Comparison of ENCODE assay signal across 26 mouse cellular contexts in the genomic region with DNA sequence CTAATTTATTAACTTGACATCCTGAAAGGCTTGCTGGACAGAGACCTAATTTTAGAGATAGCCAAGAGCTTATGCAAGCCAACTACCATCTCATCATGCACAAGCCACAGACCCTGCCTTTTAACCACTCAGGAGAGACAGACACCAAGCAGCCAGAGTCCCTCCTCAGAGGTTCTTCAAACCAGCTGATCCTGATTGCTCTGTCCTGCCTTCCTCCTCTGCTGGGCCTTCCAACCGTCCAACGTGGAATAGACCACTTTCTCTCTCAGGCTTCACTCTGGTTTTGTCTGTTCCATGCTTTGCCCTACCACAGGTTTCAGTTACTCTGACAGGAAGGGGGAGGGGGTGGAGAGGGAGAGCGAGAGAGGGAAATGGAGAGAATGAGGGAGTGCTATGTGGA.
DNase-seq lines count a peak whose midpoint lies in the region; ATAC-seq lines count a peak whose summit lies in the region.
"Had no signal": no experiment of that assay in that cellular context is flagged by ENCODE, and none has a peak within 500 bp of the region (broad histone marks: within the 10 kb centered on the region; RNA-seq: fewer than 3 reads in every experiment).

No protein-coding gene starts in this region.

- no peak overlapping the region for H3K4me2 ChIP-seq in heart, embryonic 11.5 days
- H3K4me2 ChIP-seq: hindbrain, embryonic 15.5 days; kidney, embryonic 15.5 days; lung, embryonic 15.5 days; midbrain, embryonic 13.5 days; neural tube, embryonic 13.5 days had no signal

- DNase-seq in cerebellum, adult 11-12 months, result peak; percentile 9
- DNase-seq in cerebellum, postnatal 14 days, result no peak
- no peak for DNase-seq in heart, adult 9 months (ENCODE audit: low spot score in 2 of 2)
- DNase-seq in thymus, postnatal 0 days (ENCODE audit: low spot score), result peak; percentile 29
- DNase-seq in thymus, postnatal 25 days, result no peak
- DNase-seq in induced T-regulatory cell, adult 2 months (ENCODE audit: low read depth), result peak; percentile 54
- no peak for DNase-seq in embryo, embryonic 11 days
- DNase-seq: adrenal gland, postnatal 14 days; cerebellum, adult 11 months; forebrain, postnatal 0 days; kidney, postnatal 4 days; layer of hippocampus, postnatal 36 days; right cerebral cortex, adult 18-20 months had no signal

- no peak for ATAC-seq in heart, embryonic 11.5 days (replicated peaks; ENCODE audit: insufficient number of reproducible peaks, low FRiP score, low TSS enrichment)
- ATAC-seq: activated CD4-positive, CD25-positive, alpha-beta regulatory T cell, adult 4 months; forebrain, postnatal 0 days; intestine, embryonic 16.5 days; midbrain, embryonic 13.5 days had no signal

- H3K27me3 ChIP-seq in heart, embryonic 11.5 days (ENCODE audit: control insufficient read depth, insufficient read depth, low read length), result no peaks in the 10 kb centered on the region
- H3K27me3 ChIP-seq: embryonic facial prominence, embryonic 12.5 days; hindbrain, embryonic 15.5 days; kidney, embryonic 15.5 days; limb, embryonic 13.5 days; lung, embryonic 15.5 days; midbrain, embryonic 13.5 days; neural tube, embryonic 13.5 days had no signal

- H3K4me3 ChIP-seq in heart, embryonic 11.5 days (ENCODE audit: low read depth, low read length), result no peak overlapping the region
- H3K4me3 ChIP-seq: embryonic facial prominence, embryonic 12.5 days; hindbrain, embryonic 15.5 days; kidney, embryonic 15.5 days; limb, embryonic 13.5 days; lung, embryonic 15.5 days; midbrain, embryonic 13.5 days; neural tube, embryonic 13.5 days had no signal

- no peaks in the 10 kb centered on the region for H3K36me3 ChIP-seq in heart, embryonic 11.5 days (ENCODE audit: control insufficient read depth, insufficient read depth, low read length)
- H3K36me3 ChIP-seq: hindbrain, embryonic 15.5 days had no signal

- H3K9ac ChIP-seq in heart, embryonic 11.5 days (ENCODE audit: low read depth, low read length), result 0 out of 2 replicates have a peak overlapping the region, but pooled peaks have one; percentile 43
- H3K9ac ChIP-seq: embryonic facial prominence, embryonic 12.5 days; forebrain, postnatal 0 days; hindbrain, embryonic 15.5 days; kidney, embryonic 15.5 days; liver, embryonic 14.5 days; lung, embryonic 15.5 days; midbrain, embryonic 13.5 days; neural tube, embryonic 13.5 days had no signal

- peak overlapping the region; percentile 92 for H3K27ac ChIP-seq in heart, embryonic 11.5 days (ENCODE audit: low read depth, low read length)
- H3K27ac ChIP-seq: hindbrain, embryonic 15.5 days; kidney, embryonic 15.5 days; liver, embryonic 14.5 days; macrophage; midbrain, embryonic 13.5 days had no signal

- no peaks in the 10 kb centered on the region for H3K9me3 ChIP-seq in heart, embryonic 11.5 days (replicated peaks; ENCODE audit: control insufficient read depth, low read length)
- H3K9me3 ChIP-seq: embryonic facial prominence, embryonic 12.5 days; G1E; hindbrain, embryonic 15.5 days; kidney, embryonic 15.5 days; limb, embryonic 13.5 days; lung, embryonic 15.5 days; midbrain, embryonic 13.5 days; neural tube, embryonic 13.5 days had no signal

- peaks cover 52% of the 10 kb centered on the region for H3K4me1 ChIP-seq in heart, embryonic 11.5 days (ENCODE audit: control insufficient read depth, insufficient read depth, low read length)

- 50% methylated on average over 3 of the region's 3 CpGs for WGBS in heart, embryonic 11.5 days (ENCODE audit: insufficient replicate concordance)

Comparison
In these comparisons a context has a peak if more than half of its experiments do, and no peak if none do; other contexts are left out.
1. DNase-seq: peak in cerebellum, adult 11-12 months (single experiment), thymus, postnatal 0 days (single experiment) and induced T-regulatory cell, adult 2 months (single experiment); none in cerebellum, postnatal 14 days (0 of 2), heart, adult 9 months (0 of 2), thymus, postnatal 25 days (single experiment) and embryo, embryonic 11 days (single experiment).